Mouse (Mus musculus) CH12.LX (cell line): ENCODE data around the gene Adora2b.

Experiments used
- BHLHE40 ChIP-seq: IDR thresholded peaks from 2 replicates; pipeline ENCODE4 v1.6.1; 2011; ENCODE audit warnings: mild to moderate bottlenecking, low read depth, low read length, improper control_type of control experiment
- CHD1 ChIP-seq: IDR thresholded peaks from 2 replicates; pipeline ENCODE4 v1.6.1; 2012; ENCODE audit warnings: low read depth, low read length, improper control_type of control experiment, inconsistent platforms
- CTCF ChIP-seq, 2 experiments: IDR thresholded peaks in 1 of 2; conservative IDR thresholded peaks in 1 of 2; 2 replicates each; pipeline ENCODE4 v1.5.1; 2011 to 2012; ENCODE audit warnings: low read depth in 2 of 2, low read length in 2 of 2, improper control_type of control experiment in 1 of 2, inconsistent platforms in 1 of 2, mild to moderate bottlenecking in 1 of 2, moderate library complexity in 1 of 2
- ELF1 ChIP-seq: IDR thresholded peaks from 2 replicates; pipeline ENCODE4 v1.6.1; 2014; ENCODE audit warnings: low read depth, mild to moderate bottlenecking, inconsistent platforms, low read length, improper control_type of control experiment
- EP300 ChIP-seq: IDR thresholded peaks from 2 replicates; pipeline ENCODE4 v1.6.1; 2011; ENCODE audit warnings: low read length, improper control_type of control experiment
- GABPA ChIP-seq: IDR thresholded peaks from 2 replicates; pipeline ENCODE4 v1.6.1; 2012; ENCODE audit warnings: low read depth, low read length, improper control_type of control experiment, inconsistent platforms; ENCODE audit not compliant: insufficient replicate concordance
- HCFC1 ChIP-seq: IDR thresholded peaks from 2 replicates; pipeline ENCODE4 v1.6.1; 2012; ENCODE audit warnings: low read depth, mild to moderate bottlenecking, inconsistent platforms, low read length, improper control_type of control experiment
- NRF1 ChIP-seq: IDR thresholded peaks from 2 replicates; pipeline ENCODE4 v1.6.1; 2014; ENCODE audit warnings: low read depth, mild to moderate bottlenecking, inconsistent platforms, low read length, improper control_type of control experiment, moderate library complexity
- POLR2A ChIP-seq: IDR thresholded peaks from 2 replicates; pipeline ENCODE4 v1.6.1; 2011; ENCODE audit warnings: low read depth, mild to moderate bottlenecking, improper control_type of control experiment, low read length
- POLR2AphosphoS2 ChIP-seq: IDR thresholded peaks from 2 replicates; pipeline ENCODE4 v1.6.1; 2011; ENCODE audit warnings: low read depth, low read length, improper control_type of control experiment
- RAD21 ChIP-seq: IDR thresholded peaks from 2 replicates; pipeline ENCODE4 v1.6.1; 2011; ENCODE audit warnings: low read depth, mild to moderate bottlenecking, low read length, improper control_type of control experiment, moderate library complexity
- ZC3H11A ChIP-seq: IDR thresholded peaks from 2 replicates; pipeline ENCODE4 v1.6.1; 2012; ENCODE audit warnings: low read depth, mild to moderate bottlenecking, inconsistent platforms, low read length, improper control_type of control experiment
- ZNF384 ChIP-seq: IDR thresholded peaks from 2 replicates; pipeline ENCODE4 v1.6.1; 2012; ENCODE audit warnings: low read depth, low read length, improper control_type of control experiment, inconsistent platforms

DNA sequence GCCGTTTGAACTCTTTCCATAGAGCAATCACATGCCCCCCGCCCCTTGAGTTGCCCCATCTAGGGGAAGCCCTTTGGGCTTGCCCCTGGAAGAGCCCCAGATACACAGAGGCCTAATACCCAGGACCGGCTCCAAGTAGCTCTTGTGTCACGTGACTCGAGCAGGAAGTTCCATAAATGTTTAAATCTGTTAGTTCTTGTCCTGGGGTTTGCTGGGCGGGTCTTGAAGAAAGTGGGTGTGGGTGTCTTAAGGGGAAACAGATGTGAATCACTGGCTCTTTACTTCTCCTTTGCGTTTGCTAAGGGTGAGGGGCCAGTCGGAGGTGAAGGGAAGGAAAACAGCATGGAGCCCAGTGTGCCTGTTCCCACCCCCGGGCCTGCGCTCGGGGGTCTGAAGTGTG lies 2.3 kb downstream of the Adora2b start:
- TF ChIP-seq ZC3H11A = no peak
- no peak for TF ChIP-seq CTCF (conservative IDR thresholded peaks at IDR 0.05 in 1 of 2, IDR thresholded peaks at IDR 0.05 in 1 of 2; ENCODE audit: low read depth in 2 of 2, low read length in 2 of 2)
- no peak for TF ChIP-seq HCFC1
- TF ChIP-seq ELF1 = no peak
- TF ChIP-seq POLR2A = no peak
- no peak for TF ChIP-seq POLR2AphosphoS2
- TF ChIP-seq NRF1 = no peak
- TF ChIP-seq GABPA = no peak
- 0 out of 2 replicates have a peak, but pooled peaks have one; percentile 53 for TF ChIP-seq BHLHE40
- TF ChIP-seq CHD1 = no peak
- no peak for TF ChIP-seq RAD21
- TF ChIP-seq EP300 = no peak
- TF ChIP-seq ZNF384 = no peak
